Mouse (Mus musculus): ENCODE results near the gene Agap2.
"Not testable (repeated sequence)": the region's sequence is repeated elsewhere in the genome, so short reads cannot be mapped to it uniquely, and the experiment has no call there.

DNA sequence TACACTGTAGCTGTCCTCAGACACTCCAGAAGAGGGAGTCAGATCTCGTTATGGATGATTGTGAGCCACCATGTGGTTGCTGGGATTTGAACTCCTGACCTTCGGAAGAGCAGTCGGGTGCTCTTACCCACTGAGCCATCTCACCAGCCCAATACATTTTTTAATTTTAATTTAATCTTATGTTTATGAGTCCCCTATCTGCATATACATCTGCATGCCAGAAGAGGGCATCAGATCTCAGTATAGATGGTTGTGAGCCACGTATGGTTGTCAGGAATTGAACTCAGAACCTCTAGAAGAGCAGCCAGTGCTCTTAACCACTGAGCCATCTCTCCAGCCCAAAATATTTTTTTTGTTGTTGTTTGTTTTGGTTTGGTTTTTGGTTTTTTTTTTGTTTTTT lies 2.8 kb upstream of the Agap2 start:
- not testable (repeated sequence) for TF ChIP-seq CTCF (IDR thresholded peaks at IDR 0.05; ENCODE audit: low read depth, low read length); POLR2A (IDR thresholded peaks at IDR 0.05; ENCODE audit: extremely low read depth, insufficient read depth, low read length)
